Mouse (Mus musculus) MEL (cell line): ENCODE measurements around the gene Orc6. TPM values are rescaled to one million over a fixed set of nuclear protein-coding genes. Genes with fewer than 3 reads are reported as not detected.

Experiments used
- DNase-seq: peaks from one replicate; pipeline ENCODE4 v3.0.0; 2011; ENCODE audit warnings: low read depth, low spot score
- H3K27ac ChIP-seq: 2 replicates; pipeline ENCODE4 v1.5.1; 2012; ENCODE audit warnings: low read depth, mild to moderate bottlenecking, control low read depth, low read length, moderate library complexity; ENCODE audit not compliant: control insufficient read depth
- H3K27me3 ChIP-seq, 2 experiments: fragments of 150-350 bp in 1 of 2; sonication (generic) in 1 of 2; 2 replicates each; pipeline ENCODE4 v1.6.1; 2012; ENCODE audit warnings: low read length in 2 of 2, mild to moderate bottlenecking in 2 of 2, improper control_type of control experiment in 1 of 2, moderate library complexity in 1 of 2; ENCODE audit not compliant: insufficient read depth in 2 of 2, control insufficient read depth in 1 of 2
- H3K36me3 ChIP-seq, 2 experiments: 2 replicates each; pipeline ENCODE4 v1.6.1; 2012 to 2014; ENCODE audit warnings: low read length in 2 of 2, improper control_type of control experiment in 1 of 2, inconsistent platforms in 1 of 2, mild to moderate bottlenecking in 1 of 2; ENCODE audit not compliant: insufficient read depth in 2 of 2, control insufficient read depth in 1 of 2
- H3K4me1 ChIP-seq, 2 experiments: fragments of 150-350 bp in 1 of 2; sonication (generic) in 1 of 2; 2 replicates each; pipeline ENCODE4 v1.6.1; 2012; ENCODE audit warnings: low read length in 2 of 2, improper control_type of control experiment in 1 of 2, mild to moderate bottlenecking in 1 of 2; ENCODE audit not compliant: insufficient read depth in 2 of 2, control insufficient read depth in 1 of 2
- H3K4me3 ChIP-seq, 2 experiments: fragments of 150-350 bp in 1 of 2; sonication (generic) in 1 of 2; 2 replicates each; pipeline ENCODE4 v1.5.1; 2012; ENCODE audit warnings: low read depth in 2 of 2, low read length in 2 of 2, mild to moderate bottlenecking in 2 of 2, moderate library complexity in 2 of 2, control low read depth in 1 of 2, improper control_type of control experiment in 1 of 2; ENCODE audit not compliant: control insufficient read depth in 1 of 2, insufficient read depth in 1 of 2
- H3K79me2 ChIP-seq: 2 replicates; pipeline ENCODE4 v1.6.1; 2012; ENCODE audit warnings: mild to moderate bottlenecking, low read length, moderate library complexity; ENCODE audit not compliant: control insufficient read depth, poor library complexity, insufficient read depth
- H3K9ac ChIP-seq: 2 replicates; pipeline ENCODE4 v1.6.1; 2012; ENCODE audit warnings: low read depth, mild to moderate bottlenecking, control low read depth, low read length, moderate library complexity; ENCODE audit not compliant: control insufficient read depth, poor library complexity, severe bottlenecking
- H3K9me3 ChIP-seq: fragments of 150-350 bp; sonication (generic); replicated peaks from 2 replicates; pipeline ENCODE4 v1.6.1; 2012; ENCODE audit warnings: mild to moderate bottlenecking, low read length, improper control_type of control experiment, moderate library complexity; ENCODE audit not compliant: insufficient read depth
- BHLHE40 ChIP-seq: IDR thresholded peaks from 2 replicates; pipeline ENCODE4 v1.6.1; 2012; ENCODE audit warnings: low read depth, mild to moderate bottlenecking, inconsistent platforms, low read length, improper control_type of control experiment, borderline replicate concordance
- CHD1 ChIP-seq: IDR thresholded peaks from 2 replicates; pipeline ENCODE4 v1.6.1; 2012; ENCODE audit warnings: low read depth, mild to moderate bottlenecking, inconsistent platforms, low read length, improper control_type of control experiment
- E2F4 ChIP-seq: IDR thresholded peaks from 2 replicates; pipeline ENCODE4 v1.6.1; 2011; ENCODE audit warnings: low read depth, low read length, improper control_type of control experiment, borderline replicate concordance
- HCFC1 ChIP-seq: IDR thresholded peaks from 2 replicates; pipeline ENCODE4 v1.6.1; 2012; ENCODE audit warnings: low read depth, mild to moderate bottlenecking, inconsistent platforms, low read length, improper control_type of control experiment, moderate library complexity
- JUND ChIP-seq: IDR thresholded peaks from 2 replicates; pipeline ENCODE4 v1.6.1; 2011; ENCODE audit warnings: low read depth, mild to moderate bottlenecking, improper control_type of control experiment, low read length
- MAZ ChIP-seq: IDR thresholded peaks from 2 replicates; pipeline ENCODE4 v1.6.1; 2012; ENCODE audit warnings: low read depth, mild to moderate bottlenecking, inconsistent platforms, low read length, improper control_type of control experiment
- MXI1 ChIP-seq: IDR thresholded peaks from 2 replicates; pipeline ENCODE4 v1.6.1; 2011; ENCODE audit warnings: mild to moderate bottlenecking, low read depth, low read length, improper control_type of control experiment
- NRF1 ChIP-seq: IDR thresholded peaks from 2 replicates; pipeline ENCODE4 v1.6.1; 2014; ENCODE audit warnings: low read depth, mild to moderate bottlenecking, inconsistent platforms, low read length, improper control_type of control experiment, moderate library complexity; ENCODE audit not compliant: poor library complexity, insufficient read depth, severe bottlenecking
- POLR2AphosphoS5 ChIP-seq: IDR thresholded peaks from 2 replicates; pipeline ENCODE4 v1.6.1; 2012; ENCODE audit warnings: low read depth, borderline replicate concordance, mild to moderate bottlenecking, inconsistent platforms, low read length, moderate library complexity, mixed read lengths
- USF2 ChIP-seq, 2 experiments: IDR thresholded peaks; 2 replicates each; pipeline ENCODE4 v1.6.1; 2011 to 2012; ENCODE audit warnings: improper control_type of control experiment in 2 of 2, low read length in 2 of 2, borderline replicate concordance in 1 of 2, inconsistent platforms in 1 of 2, low read depth in 1 of 2, mild to moderate bottlenecking in 1 of 2; ENCODE audit not compliant: insufficient read depth in 1 of 2
- polyA plus RNA-seq, 2 experiments: library from polyadenylated mRNA; stranded (reverse) in 1 of 2; unstranded in 1 of 2; fragments of >175 nt in 1 of 2; fragments of >200 nt in 1 of 2; gene quantifications; 2 replicates each; pipeline versions ENCODE4 v1.2.1 to v1.2.4; 2012; ENCODE audit warnings: low replicate concordance in 2 of 2, low read depth in 1 of 2; ENCODE audit not compliant: insufficient read length in 2 of 2, insufficient read depth in 1 of 2, missing spikeins in 1 of 2
- total RNA-seq: library from RNA; depleted of rRNA; stranded (reverse); fragments of 300-350 nt; gene quantifications from 2 replicates; pipeline ENCODE4 v1.2.3, GENCODE M21; 2012

Gene Orc6
- total and polyA plus RNA-seq, 3 experiments: 87.7 to 115 TPM; not detected in 1

- H3K79me2 ChIP-seq: no peaks in the 10 kb centered on the region
- no peaks in the 10 kb centered on the region for H3K9me3 ChIP-seq
- no peak overlapping the region for H3K9ac ChIP-seq
- no peak for DNase-seq
- H3K4me3 ChIP-seq: no peak overlapping the region
- no peaks in the 10 kb centered on the region for H3K27me3 ChIP-seq
- H3K27ac ChIP-seq: no peak overlapping the region
- peaks cover 0 to 7% of the 10 kb centered on the region in 2 experiments; a peak in 2 of 4 replicates for H3K36me3 ChIP-seq
- TF ChIP-seq USF2 (IDR thresholded peaks at IDR 0.05; ENCODE audit: borderline replicate concordance in 1 of 2, insufficient read depth in 1 of 2, low read depth in 1 of 2, low read length in 2 of 2) (no peak), JUND (no peak), MXI1 (no peak), HCFC1 (no peak)
- TF ChIP-seq, all 39 proteins: peak for 0
- peaks cover 9 to 10% of the 10 kb centered on the region in 2 experiments for H3K4me1 ChIP-seq
Observed at GRCm38 (mm10) chr8:85336211-85336933, 36.9 kb downstream of the Orc6 start.

- no peaks in the 10 kb centered on the region for H3K79me2 ChIP-seq
- TF ChIP-seq CHD1 (no peak), BHLHE40 (no peak)
- TF ChIP-seq, all 39 proteins: peak for 0
- H3K36me3 ChIP-seq: peaks cover 0 to 7% of the 10 kb centered on the region in 2 experiments; a peak in 2 of 4 replicates
Observed at GRCm38 (mm10) chr8:85337681-85338080, 38.2 kb downstream of the Orc6 start.

GRCm38 (mm10) chr8:85339871-85340573, 40.6 kb downstream of the Orc6 start:
- H3K36me3 ChIP-seq: peaks cover 0 to 7% of the 10 kb centered on the region in 2 experiments; a peak in 2 of 4 replicates
- peaks cover 0 to 10% of the 10 kb centered on the region in 2 experiments; a peak in 2 of 4 replicates for H3K4me1 ChIP-seq
- no peak overlapping the region for H3K4me3 ChIP-seq
- H3K27me3 ChIP-seq: no peaks in the 10 kb centered on the region
- TF ChIP-seq E2F4 (no peak), MAZ (no peak), POLR2AphosphoS5 (no peak), BHLHE40 (no peak), NRF1 (no peak)
- no peak overlapping the region for H3K27ac ChIP-seq
- no peak for DNase-seq
- H3K9ac ChIP-seq: no peak overlapping the region
- no peaks in the 10 kb centered on the region for H3K9me3 ChIP-seq
- H3K79me2 ChIP-seq: no peaks in the 10 kb centered on the region

More at GRCm38 (mm10) chr8:85337681-85338080, 38.2 kb downstream of the Orc6 start:
- Histone ChIP-seq H3K27ac (no peak overlapping the region), H3K9ac (no peak overlapping the region), H3K4me3 (no peak overlapping the region), H3K4me1 (peaks cover 9 to 10% of the 10 kb centered on the region in 2 experiments), H3K27me3 (no peaks in the 10 kb centered on the region), H3K9me3 (no peaks in the 10 kb centered on the region)
- DNase-seq: no peak
